Mouse (Mus musculus) regulatory T cell (primary cell): Measurements from ENCODE around the gene Zkscan8.
"Not testable (repeated sequence)": the region's sequence is repeated elsewhere in the genome, so short reads cannot be mapped to it uniquely, and the experiment has no call there.

Experiments
- in situ Hi-C: fragments of 300-600 bp; cut with MboI, MseI; formaldehyde crosslinking; loops from one replicate; pipeline ENCODE4 v1.15.1; 2025; ENCODE audit warnings: high pct_unique_total_duplicates

Zkscan8 gene

GRCm38 (mm10) chr13:21530781-21531201 lies at the start of gene Zkscan8:
Gene Zkscan8 (minus strand): TSS chr13:21531120.
- in situ Hi-C loops: no loop called here

DNA sequence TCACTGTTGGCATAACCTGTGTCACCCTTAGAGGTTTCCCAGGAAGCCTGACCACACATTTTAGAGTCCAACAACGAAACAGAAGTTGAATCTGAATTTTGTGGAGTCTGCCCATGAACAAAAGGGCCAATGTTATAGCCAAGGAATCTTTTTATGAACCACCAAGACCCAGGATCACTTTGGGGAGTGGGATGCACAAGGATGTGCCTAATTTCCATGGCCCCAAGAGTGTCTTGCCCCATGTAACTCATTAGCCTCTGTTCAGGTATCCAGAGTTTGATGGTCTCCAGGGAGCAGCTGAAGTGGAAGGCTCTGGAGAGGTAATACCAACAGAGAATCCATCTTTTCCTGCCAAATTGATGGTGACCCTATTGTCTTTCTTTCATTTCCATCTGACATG lies 28.9 kb upstream of the Zkscan8 start, which contains the start of gene Olfr1535:
Gene Olfr1535 (minus strand): TSS at position 101 of the 400 bp plus-strand sequence.
- in situ Hi-C loops: no loop called here

DNA sequence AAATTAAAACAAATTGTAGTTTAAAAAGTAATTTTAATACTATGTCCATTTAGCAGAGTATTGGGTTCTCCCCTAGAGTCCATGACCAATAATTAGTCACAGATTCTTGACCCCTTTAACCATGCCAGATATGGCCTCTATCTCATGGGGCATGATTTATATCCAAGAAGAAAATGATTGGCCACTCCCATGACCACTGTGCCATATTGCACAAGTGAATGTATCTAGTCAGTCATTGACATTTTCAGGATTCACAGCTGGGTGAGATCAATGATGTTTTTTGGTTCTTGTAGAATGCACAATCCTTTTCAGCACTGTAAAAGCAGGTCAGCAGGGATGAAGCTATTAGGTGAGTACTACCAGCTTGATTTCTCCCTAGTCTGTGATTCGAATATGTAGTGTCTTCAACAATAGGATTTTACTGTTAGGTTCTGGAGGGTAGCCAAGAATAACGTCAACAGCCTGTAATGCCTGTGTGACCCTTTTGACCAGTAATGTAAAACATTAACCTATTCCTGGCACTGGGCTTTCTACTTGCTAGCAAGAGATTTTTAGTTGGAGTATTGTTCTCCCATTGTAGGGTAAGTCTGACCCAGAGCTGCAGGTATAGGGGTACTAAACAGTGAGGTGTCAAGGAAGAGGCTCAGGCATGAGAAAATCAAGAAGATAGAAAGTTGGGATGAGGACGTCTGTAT lies 19.6 kb upstream of the Zkscan8 start:
- in situ Hi-C loops: no loop called here

DNA sequence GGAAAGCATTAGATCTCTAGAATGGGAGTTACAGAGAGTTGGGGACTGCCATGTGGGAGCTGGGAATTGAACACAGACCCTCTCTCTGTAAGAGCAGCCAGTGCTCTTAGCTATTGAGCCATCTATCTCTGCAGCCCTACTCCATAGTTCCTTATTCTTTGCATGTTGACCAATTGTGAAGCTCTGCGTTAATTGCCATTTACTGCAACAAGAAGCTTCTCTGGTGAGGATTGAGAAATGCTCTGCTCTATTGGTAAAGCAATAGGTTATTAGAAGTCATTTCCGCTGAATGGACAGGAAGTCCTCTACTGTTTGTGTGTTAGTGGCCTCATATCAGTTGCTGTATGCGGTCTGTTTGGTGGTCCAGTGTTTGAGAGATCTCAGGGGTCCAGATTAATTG lies 18.6 kb upstream of the Zkscan8 start:
- in situ Hi-C loops: no loop called here

- in situ Hi-C loops: no loop called here
Observed at GRCm38 (mm10) chr13:21542708-21543107, 11.8 kb upstream of the Zkscan8 start, which contains the start of gene Olfr1366. Gene Olfr1366 (minus strand): TSS chr13:21542808.

GRCm38 (mm10) chr13:21530136-21530535 lies 784 bp downstream of the Zkscan8 start:
- in situ Hi-C loops: no loop called here

DNA sequence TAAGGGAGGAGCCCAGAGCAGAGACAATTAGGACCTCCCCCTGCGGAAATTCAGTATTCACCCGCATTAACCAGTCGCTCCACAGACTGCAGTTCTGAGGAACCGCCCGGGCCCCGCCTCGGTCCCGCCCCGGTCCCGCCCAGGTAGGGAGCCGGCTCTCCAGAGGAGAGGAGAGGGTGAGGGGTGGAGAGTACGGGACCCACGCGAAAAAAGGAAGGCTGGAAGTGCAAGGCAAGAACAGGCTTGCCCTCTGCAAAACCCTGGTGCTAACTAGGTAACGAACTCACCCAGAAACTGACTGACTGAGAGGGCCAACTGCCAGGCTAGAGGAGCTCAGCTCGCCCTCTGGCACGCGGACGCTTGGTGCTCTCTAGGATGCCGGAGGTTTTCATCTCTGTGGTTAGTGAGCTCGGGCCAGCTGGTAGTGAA lies 24.7 kb downstream of the Zkscan8 start:
- in situ Hi-C loops: no loop called here

DNA sequence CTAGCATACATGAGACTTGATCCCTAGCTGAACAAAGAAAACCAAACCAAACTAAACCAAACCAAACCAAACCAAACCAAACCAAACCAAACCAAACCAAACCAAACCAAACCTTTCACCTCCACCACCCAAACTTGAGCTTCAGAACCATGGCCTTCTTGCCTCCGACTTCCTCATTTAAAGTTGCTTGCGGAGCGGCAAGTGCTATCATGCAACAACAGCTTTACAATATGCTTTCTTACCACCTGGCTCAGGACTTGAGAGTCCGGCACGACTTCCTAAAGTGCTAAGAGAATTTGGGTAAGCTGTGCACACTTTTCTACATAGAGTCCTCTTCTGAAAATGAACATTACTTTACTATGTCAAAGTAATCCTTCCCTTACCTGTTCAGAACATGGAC lies 28.6 kb downstream of the Zkscan8 start:
- in situ Hi-C loops: no loop called here

DNA sequence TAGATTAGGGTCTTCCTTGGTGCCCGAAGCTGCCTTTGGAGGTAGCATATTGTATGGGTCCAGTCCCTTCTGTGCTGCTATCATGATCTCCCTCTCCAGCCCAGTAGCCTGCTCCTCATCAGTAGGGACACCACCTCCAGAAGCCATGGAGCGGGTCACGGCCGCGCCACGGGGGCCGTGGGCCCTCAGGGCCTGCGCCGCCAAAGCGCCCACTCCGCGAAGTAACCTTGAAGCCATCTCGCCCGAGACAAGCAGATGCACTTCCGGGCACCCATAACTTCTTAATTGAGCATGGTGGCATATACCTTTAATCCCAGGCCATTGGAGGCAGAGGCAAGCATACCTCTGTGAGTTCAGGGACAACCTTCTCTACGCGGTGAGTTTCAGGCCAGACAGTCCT lies 29.7 kb downstream of the Zkscan8 start, which contains the start of gene Gm11273:
Gene Gm11273 (minus strand): TSS at position 237 of the 400 bp plus-strand sequence.
- in situ Hi-C loops: not testable (repeated sequence)

- in situ Hi-C loops: no loop called here
Observed at GRCm38 (mm10) chr13:21495080-21495479, 35.8 kb downstream of the Zkscan8 start, which contains the start of gene AK157302. Gene AK157302 (plus strand): TSS chr13:21495223.

DNA sequence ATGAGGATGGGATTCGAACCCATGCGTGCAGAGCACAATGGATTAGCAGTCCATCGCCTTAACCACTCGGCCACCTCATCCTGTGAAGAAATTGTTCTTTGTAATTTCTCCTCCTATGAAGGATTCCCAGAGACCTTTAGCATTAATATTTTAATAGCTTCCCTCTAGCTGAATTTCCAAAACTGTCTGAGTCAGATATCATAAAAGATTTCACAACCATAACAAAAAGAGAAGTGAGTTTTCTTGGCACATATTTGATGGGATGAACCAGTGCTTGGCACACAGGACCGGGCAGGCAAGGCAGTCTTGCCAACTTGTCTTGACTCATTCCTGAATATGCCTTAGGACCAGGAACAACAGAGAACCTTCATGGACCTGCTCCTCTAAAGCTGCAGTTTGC lies 38.1 kb downstream of the Zkscan8 start:
- in situ Hi-C loops: no loop called here

GRCm38 (mm10) chr13:21486881-21487280 lies 44.0 kb downstream of the Zkscan8 start:
- in situ Hi-C loops: no loop called here

DNA sequence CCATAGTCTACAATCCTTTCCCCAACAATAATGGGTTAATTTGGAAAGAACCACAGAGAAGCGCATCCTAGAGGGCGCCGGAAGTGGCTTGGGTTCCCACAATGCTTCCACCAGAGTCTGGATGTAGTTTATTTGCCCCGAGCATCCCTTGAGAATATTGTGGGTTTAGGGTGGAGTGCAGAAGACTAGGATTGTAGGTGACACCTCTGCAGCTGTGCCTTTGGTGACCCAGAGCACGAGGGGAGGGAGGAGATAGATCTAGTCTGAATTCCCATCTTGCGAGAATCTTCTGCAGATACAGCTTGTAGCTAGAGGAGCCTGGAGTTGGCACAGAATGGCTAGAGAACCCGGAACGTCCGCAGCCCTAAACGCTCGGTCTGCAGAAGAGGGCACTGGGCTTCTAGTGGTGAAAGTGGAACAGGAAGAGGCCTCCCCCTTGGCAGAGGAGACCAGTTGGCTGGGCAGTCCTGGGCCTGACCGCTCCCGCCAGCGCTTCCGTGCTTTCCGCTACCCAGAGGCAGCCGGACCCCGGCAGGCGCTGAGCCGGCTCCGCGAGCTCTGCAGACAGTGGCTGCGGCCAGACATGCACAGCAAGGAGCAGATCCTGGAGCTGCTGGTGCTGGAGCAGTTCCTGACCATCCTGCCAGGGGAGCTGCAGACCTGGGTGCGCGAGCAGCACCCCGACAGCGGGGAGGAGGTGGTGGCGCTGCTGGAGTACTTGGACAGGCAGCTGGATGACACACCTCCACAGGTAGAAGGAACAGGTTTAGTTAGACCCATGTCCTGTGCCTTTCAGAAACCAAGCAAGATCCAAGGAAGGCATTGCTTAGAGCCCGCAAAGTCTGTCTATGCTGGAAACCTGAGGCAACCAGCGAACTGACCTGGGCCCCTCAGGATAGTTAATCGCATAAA lies 51.9 kb downstream of the Zkscan8 start, which contains the start of the genes Zkscan4 and Gm10065:
Gene Zkscan4 (plus strand): TSS at position 149 of the 912 bp plus-strand sequence.
Gene Gm10065 (minus strand): TSS at position 683 of the 912 bp plus-strand sequence.
- in situ Hi-C loops: not testable (repeated sequence)

GRCm38 (mm10) chr13:21472427-21472826 lies 58.5 kb downstream of the Zkscan8 start:
- in situ Hi-C loops: no loop called here

DNA sequence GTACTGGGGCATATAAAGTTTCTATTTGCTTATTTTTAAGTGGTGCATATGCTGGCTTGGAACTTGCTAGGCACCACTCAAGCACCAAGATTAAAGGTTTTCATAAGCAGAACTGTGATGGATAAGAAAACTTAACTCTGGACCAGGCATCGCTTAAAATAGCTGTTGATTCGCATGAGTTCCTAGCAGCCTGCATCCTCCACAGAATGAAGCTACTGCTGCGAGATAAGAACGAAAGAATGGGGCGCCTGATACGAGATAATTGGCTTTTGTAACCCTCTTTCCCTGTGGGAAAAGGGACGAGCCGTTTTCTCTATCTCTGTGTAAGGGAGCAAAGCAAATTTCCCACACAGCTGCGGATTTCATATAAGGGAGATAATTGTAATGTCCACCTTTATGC lies 61.8 kb downstream of the Zkscan8 start:
- in situ Hi-C loops: no loop called here

DNA sequence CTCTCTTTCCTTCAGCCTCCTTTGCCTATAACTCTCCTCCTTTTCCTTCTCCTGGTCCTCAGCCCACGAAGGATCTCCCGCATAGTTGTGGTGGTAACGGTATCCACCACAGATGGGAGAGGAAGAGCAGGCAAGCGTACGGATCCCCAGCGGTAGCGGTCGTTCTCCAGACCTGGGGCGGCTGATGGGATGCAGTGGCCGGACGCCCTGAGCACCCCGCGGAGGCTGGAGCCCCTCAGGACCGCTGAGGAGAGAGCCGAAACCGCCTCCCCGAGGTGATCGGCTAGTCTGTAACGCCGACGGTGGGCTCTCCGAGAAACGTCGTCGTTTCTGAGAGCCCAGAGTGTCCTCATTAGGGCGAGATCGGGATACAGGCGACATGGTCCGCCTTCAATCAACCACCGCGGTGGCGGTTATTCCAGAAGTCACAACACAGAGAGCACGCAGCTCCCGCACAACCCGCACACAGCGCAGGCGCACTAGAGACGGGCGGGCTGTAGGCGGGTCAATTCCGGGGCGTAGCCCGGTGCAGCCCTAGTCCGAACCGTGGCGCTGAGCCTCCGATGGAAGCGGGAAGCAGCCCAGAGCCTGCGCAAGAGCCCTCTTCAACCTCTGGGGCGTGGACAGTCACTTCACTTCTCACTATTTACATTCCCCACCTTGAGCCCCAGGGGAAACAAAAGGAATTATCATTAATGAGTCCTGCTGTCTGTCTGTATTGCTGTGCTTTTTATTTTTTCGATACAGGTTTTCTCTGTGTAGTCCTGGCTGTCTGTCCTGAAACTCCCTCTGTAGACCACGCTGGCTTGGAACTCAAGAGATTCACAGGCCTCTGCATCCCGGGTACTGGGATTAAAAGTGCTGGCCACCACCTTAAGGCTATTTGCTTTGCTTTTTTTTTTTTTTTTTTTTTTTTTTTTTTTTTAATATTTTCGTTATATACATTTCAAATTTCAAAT lies 62.6 kb downstream of the Zkscan8 start, which contains the start of gene Nkapl:
Gene Nkapl (minus strand): TSS at position 449 of the 959 bp plus-strand sequence.
- in situ Hi-C loops: no loop called here

DNA sequence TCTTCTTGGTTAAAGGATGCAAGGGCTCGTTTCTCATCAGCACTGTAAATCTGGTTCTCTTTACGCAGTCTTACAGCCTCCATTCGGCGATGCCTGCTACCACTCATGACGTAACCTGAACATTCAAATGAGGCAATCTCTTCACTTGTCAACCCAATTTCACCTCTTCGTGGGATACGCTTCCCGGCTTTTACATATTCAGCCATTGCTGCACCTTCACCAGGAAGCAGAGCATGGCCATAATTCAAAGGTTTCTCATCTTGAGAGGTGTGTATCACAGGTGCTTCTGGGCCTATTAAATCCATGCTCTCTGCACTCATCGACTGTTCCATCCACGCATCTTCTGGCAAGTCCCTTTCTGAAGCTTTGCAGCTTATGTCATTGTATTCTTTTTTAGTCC lies 63.6 kb downstream of the Zkscan8 start:
- in situ Hi-C loops: no loop called here
